Mouse (Mus musculus) G1E (cell line): ENCODE results near the gene Fam19a3. TPM values are rescaled to one million over a fixed set of nuclear protein-coding genes. Genes with fewer than 3 reads are reported as not detected.
A peak's percentile ranks its signal among the peaks of the same experiment; 100 is the strongest.

Source experiments
- ATAC-seq: 2 replicates; pipeline ENCODE4 v1.8.0; 2016; ENCODE audit warnings: mild to moderate bottlenecking; ENCODE audit not compliant: insufficient number of reproducible peaks, poor library complexity, low FRiP score, severe bottlenecking; ENCODE audit errors: extremely low read depth
- DNase-seq: peaks from one replicate; pipeline ENCODE4 v3.0.0; 2012; ENCODE audit warnings: low spot score
- H3K27me3 ChIP-seq: 2 replicates; pipeline ENCODE4 v1.6.1; 2012; ENCODE audit warnings: mild to moderate bottlenecking, low read length, inconsistent platforms; ENCODE audit not compliant: insufficient read depth
- H3K36me3 ChIP-seq: replicated peaks from 2 replicates; pipeline ENCODE3; 2012; ENCODE audit warnings: mild to moderate bottlenecking, inconsistent platforms
- H3K4me1 ChIP-seq: 2 replicates; pipeline ENCODE4 v1.6.1; 2012; ENCODE audit warnings: low read depth, low read length, inconsistent platforms, mixed read lengths; ENCODE audit not compliant: insufficient read depth
- H3K4me3 ChIP-seq: 2 replicates; pipeline ENCODE4 v1.5.1; 2012; ENCODE audit warnings: low read depth, mild to moderate bottlenecking, inconsistent platforms, low read length, moderate library complexity, mixed read lengths
- H3K9me3 ChIP-seq: replicated peaks from 2 replicates; pipeline ENCODE4 v1.6.1; 2012; ENCODE audit warnings: inconsistent platforms
- CTCF ChIP-seq: IDR thresholded peaks from 2 replicates; pipeline ENCODE4 v1.5.1; 2012; ENCODE audit warnings: low read depth, low read length, inconsistent platforms, mixed read lengths
- GATA1 ChIP-seq: IDR thresholded peaks from 2 replicates; pipeline ENCODE4 v1.6.1; 2012; ENCODE audit warnings: borderline replicate concordance, low read length, inconsistent platforms, mixed read lengths
- GATA2 ChIP-seq: IDR thresholded peaks from 2 replicates; pipeline ENCODE4 v1.6.1; 2012; ENCODE audit warnings: low read depth, low read length, inconsistent platforms, borderline replicate concordance
- POLR2AphosphoS5 ChIP-seq: IDR thresholded peaks from 2 replicates; pipeline ENCODE4 v1.6.1; 2012; ENCODE audit warnings: low read depth, low read length, inconsistent platforms; ENCODE audit not compliant: insufficient replicate concordance
- TAL1 ChIP-seq: conservative IDR thresholded peaks from 2 replicates; pipeline ENCODE4 v1.6.1; 2012; ENCODE audit warnings: low read depth, low read length, inconsistent platforms, mixed read lengths
- polyA plus RNA-seq: library from polyadenylated mRNA; stranded (reverse); fragments of >175 nt; gene quantifications from 2 replicates; pipeline ENCODE4 v1.2.3, GENCODE M21; 2012
- total RNA-seq, 2 experiments: library from RNA; stranded (forward) in 1 of 2; stranded (reverse) in 1 of 2; fragments of 200-1000 nt in 1 of 2; fragments of >200 nt in 1 of 2; fragmentation: Nextera tagmentation in 1 of 2; gene quantifications; 2 replicates each; pipeline ENCODE4 v1.2.3; 2014 to 2017

Gene Fam19a3
- total and polyA plus RNA-seq, 3 experiments, result 0.11 TPM; not detected in 2

- TF ChIP-seq CTCF (no peak), GATA1 (no peak), GATA2 (no peak), POLR2AphosphoS5 (no peak), TAL1 (no peak)
- peaks cover 58% of the 10 kb centered on the region for H3K27me3 ChIP-seq
- no peaks in the 10 kb centered on the region for H3K9me3 ChIP-seq
- no peak for DNase-seq
- H3K36me3 ChIP-seq, result peaks cover 32% of the 10 kb centered on the region
- peak overlapping the region; percentile 70; the same call in 1 of the 2 replicates for H3K4me3 ChIP-seq
- ATAC-seq, result no peak
- peaks cover 46% of the 10 kb centered on the region for H3K4me1 ChIP-seq
Observed at GRCm38 (mm10) chr3:104789312-104789605, 7.6 kb upstream of the Fam19a3 start.

- Histone ChIP-seq H3K4me3 (peak overlapping the region; percentile 70), H3K36me3 (peaks cover 26% of the 10 kb centered on the region), H3K4me1 (peaks cover 41% of the 10 kb centered on the region), H3K9me3 (no peaks in the 10 kb centered on the region), H3K27me3 (peaks cover 63% of the 10 kb centered on the region)
- DNase-seq (peak; percentile 80), ATAC-seq (no peak)
- TF ChIP-seq CTCF, result peak; percentile 29; the same call in 1 of the 2 replicates
- TF ChIP-seq TAL1, result no peak
Observed at GRCm38 (mm10) chr3:104788561-104789311, 7.1 kb upstream of the Fam19a3 start.

- Histone ChIP-seq H3K27me3 (peaks cover 70% of the 10 kb centered on the region), H3K4me1 (peaks cover 36% of the 10 kb centered on the region), H3K9me3 (no peaks in the 10 kb centered on the region), H3K36me3 (peaks cover 23% of the 10 kb centered on the region), H3K4me3 (peak within 1 kb of the TSS; percentile 70)
- ATAC-seq (no peak), DNase-seq (no peak)
- no peak for TF ChIP-seq GATA1
- no peak for TF ChIP-seq TAL1
- TF ChIP-seq POLR2AphosphoS5, result no peak
- TF ChIP-seq CTCF, result no peak
- TF ChIP-seq GATA2, result no peak
Observed at GRCm38 (mm10) chr3:104788075-104788474, 6.4 kb upstream of the Fam19a3 start, which contains the start of gene Rhoc. Gene Rhoc, plus strand, starts transcription at chr3:104788375.

- DNase-seq (no peak), ATAC-seq (no peak)
- no peaks in the 10 kb centered on the region for H3K36me3 ChIP-seq
- peaks cover 89% of the 10 kb centered on the region for H3K27me3 ChIP-seq
- no peak overlapping the region for H3K4me3 ChIP-seq
- TF ChIP-seq TAL1, result no peak
- no peak for TF ChIP-seq CTCF
- H3K9me3 ChIP-seq, result no peaks in the 10 kb centered on the region
- peaks cover 37% of the 10 kb centered on the region for H3K4me1 ChIP-seq
Observed at GRCm38 (mm10) chr3:104785284-104785683, 3.6 kb upstream of the Fam19a3 start.

GRCm38 (mm10) chr3:104783971-104784500 is 2.4 kb upstream of the Fam19a3 start:
- no peak for TF ChIP-seq POLR2AphosphoS5
- no peak for TF ChIP-seq TAL1
- no peak for TF ChIP-seq GATA1
- TF ChIP-seq GATA2, result no peak
- no peak for TF ChIP-seq CTCF
- Histone ChIP-seq H3K27me3 (peaks cover 88% of the 10 kb centered on the region), H3K4me1 (peaks cover 30% of the 10 kb centered on the region)

GRCm38 (mm10) chr3:104782061-104782681 is 531 bp upstream of the Fam19a3 start:
- no peak for ATAC-seq

More at GRCm38 (mm10) chr3:104783971-104784500, 2.4 kb upstream of the Fam19a3 start:
- no peaks in the 10 kb centered on the region for H3K36me3 ChIP-seq
- no peaks in the 10 kb centered on the region for H3K9me3 ChIP-seq
- no peak for ATAC-seq
- no peak overlapping the region for H3K4me3 ChIP-seq
- no peak for DNase-seq

More at GRCm38 (mm10) chr3:104782061-104782681, 531 bp upstream of the Fam19a3 start:
- Histone ChIP-seq H3K27me3 (peaks cover 90% of the 10 kb centered on the region), H3K4me1 (peaks cover 20% of the 10 kb centered on the region), H3K9me3 (no peaks in the 10 kb centered on the region), H3K4me3 (no peak overlapping the region; the same call in 1 of the 2 replicates), H3K36me3 (no peaks in the 10 kb centered on the region)
- TF ChIP-seq TAL1 (no peak), GATA1 (no peak), GATA2 (no peak), POLR2AphosphoS5 (no peak), CTCF (no peak)
- DNase-seq, result no peak
